Mouse (Mus musculus): ENCODE data around the gene Ergic1.

DNA sequence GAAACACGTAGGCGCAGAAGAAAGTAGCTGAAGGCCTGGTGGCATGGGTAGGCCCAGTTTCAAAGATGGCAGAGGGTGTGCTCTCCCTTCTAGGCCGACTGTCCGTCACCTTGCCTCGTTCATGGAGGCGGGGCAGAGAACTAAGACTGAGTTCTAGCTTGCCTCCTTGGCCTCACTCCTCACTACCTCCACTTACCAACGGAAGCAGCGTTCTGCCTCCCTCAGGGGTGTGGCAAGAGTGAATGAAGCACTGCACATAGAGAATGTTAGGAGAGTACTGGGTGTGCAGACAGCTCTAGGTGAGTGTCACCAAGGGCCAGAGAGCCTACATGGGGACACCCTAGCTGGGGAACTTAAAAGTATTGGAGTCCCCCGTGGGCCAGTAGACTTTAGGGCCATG lies 21.8 kb downstream of the Ergic1 start:
- no peak for TF ChIP-seq FLI1 (IDR thresholded peaks at IDR 0.05; ENCODE audit: low read length)
- TF ChIP-seq GATA1 (IDR thresholded peaks at IDR 0.05; ENCODE audit: borderline replicate concordance, low read length): no peak
